Mouse (Mus musculus): ENCODE results near the gene Gdf9. TPM values are rescaled to one million over a fixed set of nuclear protein-coding genes. Genes with fewer than 3 reads are reported as not detected.

Gene Gdf9
- total RNA-seq, 2 experiments from 2014 or later = 1.3 to 1.7 TPM

DNA sequence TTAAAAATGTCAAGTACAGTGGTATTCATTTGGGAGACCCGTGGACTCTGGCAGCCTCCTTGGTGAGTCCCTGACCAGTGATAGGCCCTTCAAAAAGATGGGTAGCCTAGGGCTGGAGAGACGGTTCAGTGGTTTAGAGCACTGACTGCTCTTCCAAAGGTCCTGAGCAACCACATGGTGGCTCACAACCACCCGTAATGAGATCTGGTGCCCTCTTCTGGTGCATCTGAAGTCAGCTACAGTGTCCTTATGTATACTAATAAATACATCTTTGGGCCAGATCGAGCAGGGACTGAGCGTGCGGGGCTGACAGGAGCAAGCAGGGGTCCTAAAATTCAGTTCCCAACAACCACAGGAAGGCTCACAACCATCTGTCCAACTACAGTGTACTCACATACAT, 13.0 kb downstream of the Gdf9 start:
- intact Hi-C loops (cut with DNase I) = no loop called here
- DNase-seq = peak; percentile 38

DNA sequence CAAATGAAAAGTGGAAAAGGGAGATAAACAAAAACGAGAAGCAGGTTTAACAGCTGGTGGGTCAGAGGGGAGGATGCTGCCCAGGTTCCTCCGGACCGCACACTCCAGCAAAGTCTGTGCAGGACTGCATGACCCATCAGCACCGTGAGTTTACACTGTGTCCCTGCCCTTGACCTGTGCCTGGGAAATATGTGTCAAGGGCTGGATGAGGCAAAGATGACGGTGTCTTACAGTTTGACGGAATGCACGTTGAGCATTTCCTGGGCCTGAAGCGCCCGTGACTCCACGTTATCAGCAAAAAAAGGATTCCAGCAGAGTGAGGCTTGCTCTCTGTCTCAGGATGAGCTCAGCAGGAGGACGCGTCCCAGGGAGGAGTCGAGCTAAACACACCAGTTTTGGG, 14.7 kb downstream of the Gdf9 start:
- intact Hi-C loops (cut with DNase I) = no loop called here
- DNase-seq = no peak

DNA sequence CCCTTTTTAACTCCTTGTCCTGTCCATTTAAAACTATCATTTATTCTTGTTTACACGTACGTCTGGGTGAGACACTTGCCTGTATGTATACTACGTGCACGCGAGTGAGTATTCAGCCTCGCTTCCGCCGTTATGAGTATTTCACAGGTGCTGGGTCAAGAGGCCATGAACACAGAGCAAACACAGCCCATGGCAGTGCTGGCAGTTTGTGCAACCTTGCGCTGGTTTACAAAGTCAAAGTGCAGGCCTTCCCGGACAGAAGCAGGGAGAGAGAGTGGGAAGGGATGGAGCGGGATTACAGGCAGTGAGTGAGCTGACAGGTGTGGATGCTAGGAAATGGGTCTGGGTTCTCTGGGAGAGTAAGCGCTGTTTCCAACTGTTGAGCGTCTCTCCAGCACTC, 15.4 kb downstream of the Gdf9 start:
- intact Hi-C loops (cut with DNase I) = no loop called here
- DNase-seq = no peak

DNA sequence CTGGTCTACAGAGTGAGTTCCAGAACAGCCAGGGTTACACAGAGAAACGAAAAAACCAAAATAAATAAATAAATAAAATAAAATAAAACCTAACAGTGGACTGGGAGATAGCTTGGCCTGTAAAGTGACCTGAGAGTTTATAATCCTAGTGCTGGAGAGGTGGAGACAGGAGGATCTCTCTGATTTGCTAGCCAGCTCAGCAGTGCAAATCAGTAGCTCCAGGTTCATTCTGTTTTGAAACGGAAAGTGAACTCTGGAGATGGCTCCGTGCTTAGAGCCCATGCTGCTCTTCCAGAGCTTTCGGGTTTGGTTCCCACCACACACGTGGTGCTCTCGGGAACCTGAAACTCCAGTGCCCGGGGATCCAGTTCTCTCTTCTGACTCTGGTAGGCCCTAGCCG, 17.2 kb downstream of the Gdf9 start:
- no peak for DNase-seq
- intact Hi-C loops (cut with DNase I) = no loop called here

DNA sequence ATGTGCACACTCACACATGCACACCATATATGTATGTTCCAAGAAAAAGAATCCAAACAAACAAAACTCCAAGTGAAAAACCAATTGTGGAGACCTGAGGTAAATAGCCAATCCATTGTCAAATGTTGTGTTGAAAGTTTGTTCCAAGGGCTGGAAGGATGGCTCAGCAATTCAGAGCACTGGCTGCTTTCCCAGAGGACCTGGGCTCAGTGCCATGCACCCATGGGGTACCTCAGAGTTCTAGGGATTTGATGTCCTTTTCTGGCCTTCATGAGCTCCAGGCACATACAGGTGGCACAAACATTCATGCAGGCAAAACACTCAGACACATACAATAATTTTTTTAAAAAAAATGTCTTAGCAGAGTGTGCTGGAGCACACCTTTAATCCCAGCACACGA, 17.7 kb downstream of the Gdf9 start:
- intact Hi-C loops (cut with DNase I) = no loop called here
- DNase-seq = peak; percentile 68

DNA sequence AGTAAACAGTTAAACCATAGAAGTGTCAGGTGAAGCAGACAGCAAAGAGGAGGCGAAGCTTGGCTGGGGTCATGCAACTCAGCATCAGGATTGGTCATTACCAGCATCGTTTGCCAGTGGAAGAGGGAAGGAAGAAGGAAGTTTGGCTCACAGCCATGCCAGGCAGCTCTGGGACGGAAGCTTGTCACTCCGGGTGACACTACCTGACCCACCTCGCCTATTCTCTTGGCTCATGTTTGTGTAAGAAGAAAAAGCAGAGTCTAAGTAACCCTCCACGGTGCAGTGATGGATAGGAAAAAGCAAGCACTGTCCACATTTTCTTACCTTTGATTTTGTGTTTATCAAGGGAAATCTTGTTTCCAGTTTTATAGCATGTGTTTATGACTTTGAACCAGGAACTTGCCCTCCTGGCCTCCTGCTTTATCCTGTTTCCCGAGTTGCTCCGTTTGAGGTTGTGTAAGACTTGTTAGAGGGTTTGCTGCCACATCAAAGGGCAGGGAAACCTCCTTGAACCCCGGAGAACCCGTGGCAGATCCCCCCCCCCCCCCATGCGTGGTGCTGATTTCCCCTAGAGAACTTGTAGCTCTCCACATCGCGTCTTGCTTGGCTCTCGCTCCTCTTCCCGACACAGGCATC, 19.4 kb downstream of the Gdf9 start:
- no peak for DNase-seq
- intact Hi-C loops (cut with DNase I) = no loop called here

DNA sequence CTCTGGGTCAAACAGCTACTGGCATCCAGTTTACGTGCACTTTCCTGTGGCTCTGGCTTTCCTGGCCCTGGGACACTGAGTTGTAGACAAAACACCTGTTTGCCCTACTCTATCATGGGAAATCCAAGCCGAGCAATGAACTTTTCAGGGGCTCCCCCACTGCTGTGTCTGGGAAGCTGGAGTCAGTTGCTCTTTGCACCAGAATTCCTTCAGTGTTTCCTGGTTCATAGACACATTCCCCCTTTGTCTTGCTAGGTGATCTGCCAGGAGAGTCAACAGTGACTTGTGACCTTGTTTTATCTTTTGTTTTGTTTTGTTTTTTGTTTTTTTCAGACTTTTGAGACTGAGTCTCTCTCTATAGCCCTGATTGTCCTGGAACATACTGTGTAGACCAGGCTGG, 20.5 kb downstream of the Gdf9 start:
- DNase-seq = no peak
- intact Hi-C loops (cut with DNase I) = no loop called here

DNA sequence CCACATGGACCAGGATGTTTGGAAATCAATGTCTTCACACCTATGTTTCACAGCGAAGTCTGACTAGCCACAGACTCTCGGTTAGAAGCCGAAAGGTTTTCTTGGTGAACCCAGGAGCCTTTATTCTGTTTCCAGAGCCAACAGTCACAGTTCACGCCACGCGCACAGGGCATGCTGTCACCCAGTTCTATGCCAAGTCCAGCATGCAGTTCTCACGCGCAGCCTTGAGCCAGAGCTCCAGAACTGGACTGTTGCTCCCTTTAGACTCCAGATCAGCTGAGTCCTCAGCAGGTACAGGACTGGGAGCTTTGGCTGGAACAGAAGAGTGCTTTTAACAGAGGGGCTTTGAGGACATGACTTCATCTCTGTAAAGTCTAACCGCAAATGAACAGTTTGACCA, 21.6 kb downstream of the Gdf9 start:
- intact Hi-C loops (cut with DNase I) = no loop called here
- DNase-seq = no peak

DNA sequence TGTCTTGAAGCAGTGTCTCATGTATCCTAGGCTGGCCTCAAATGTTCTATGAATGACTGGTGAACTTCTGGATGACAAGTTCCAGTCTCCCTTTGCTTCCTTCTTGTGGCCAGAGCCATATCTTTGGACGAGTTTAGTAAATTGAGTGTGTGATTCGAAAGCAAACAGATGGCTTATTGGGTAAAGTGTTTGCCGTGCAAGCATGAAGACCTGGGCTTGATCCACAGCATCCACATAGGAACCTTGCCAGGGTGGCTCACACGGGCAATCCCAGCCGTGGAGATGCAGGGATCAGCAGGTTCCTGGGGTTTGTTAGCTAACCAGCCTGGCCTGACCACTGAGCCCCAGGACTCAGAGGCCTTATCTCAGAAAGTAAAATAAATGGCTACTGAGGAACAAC, 22.2 kb downstream of the Gdf9 start:
- intact Hi-C loops (cut with DNase I) = no loop called here
- DNase-seq = no peak

DNA sequence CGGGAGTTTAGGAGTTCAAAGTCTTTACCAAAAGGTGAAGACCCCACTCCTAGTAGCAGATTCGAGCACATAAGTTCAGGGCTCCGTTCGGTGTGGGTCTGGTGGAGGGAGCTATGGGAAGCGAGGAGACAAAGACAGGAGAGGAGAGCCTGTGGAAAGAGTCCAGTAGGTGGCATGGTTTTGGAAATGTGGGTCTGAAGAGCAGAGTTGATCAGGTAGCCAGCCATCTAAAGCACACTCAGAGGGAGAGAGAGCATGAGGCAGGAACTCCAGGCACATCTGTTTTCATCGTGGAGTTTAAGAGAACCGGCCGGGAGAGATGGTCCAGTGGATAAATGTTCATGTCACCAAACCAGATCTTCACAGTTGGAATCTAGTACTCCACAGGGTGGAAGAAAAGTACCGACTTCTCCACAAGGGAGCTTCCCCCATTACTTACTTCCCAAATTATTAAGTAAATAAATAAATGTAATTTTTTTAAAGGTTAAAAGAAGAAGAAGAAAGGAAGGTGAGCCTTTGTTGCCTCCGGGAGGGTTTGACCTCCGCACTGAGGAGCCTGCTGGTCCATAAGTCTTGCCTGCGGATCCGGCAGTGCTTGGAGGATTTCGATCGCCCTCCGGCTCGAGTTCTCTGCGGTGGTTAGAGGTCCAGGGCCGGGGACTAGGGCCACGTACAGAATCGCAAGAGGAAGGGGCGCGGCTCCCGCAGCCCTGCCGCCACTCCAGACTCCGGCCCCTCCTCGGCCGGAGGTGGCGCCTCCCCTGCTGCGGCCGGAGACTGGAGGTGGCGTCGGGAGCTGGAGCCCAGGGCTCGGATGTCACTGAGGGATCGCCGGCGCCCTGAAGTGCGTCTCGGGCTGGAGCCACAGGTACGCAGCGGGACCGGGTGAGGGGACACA, 25.9 kb downstream of the Gdf9 start, which contains the start of the genes Gm10447 and Shroom1:
Gene Gm10447 (minus strand): TSS at position 637 of the 898 bp plus-strand sequence.
Gene Shroom1 (plus strand): TSS at position 732 of the 898 bp plus-strand sequence.
- intact Hi-C loops (cut with DNase I) = no loop called here
- DNase-seq = no peak

DNA sequence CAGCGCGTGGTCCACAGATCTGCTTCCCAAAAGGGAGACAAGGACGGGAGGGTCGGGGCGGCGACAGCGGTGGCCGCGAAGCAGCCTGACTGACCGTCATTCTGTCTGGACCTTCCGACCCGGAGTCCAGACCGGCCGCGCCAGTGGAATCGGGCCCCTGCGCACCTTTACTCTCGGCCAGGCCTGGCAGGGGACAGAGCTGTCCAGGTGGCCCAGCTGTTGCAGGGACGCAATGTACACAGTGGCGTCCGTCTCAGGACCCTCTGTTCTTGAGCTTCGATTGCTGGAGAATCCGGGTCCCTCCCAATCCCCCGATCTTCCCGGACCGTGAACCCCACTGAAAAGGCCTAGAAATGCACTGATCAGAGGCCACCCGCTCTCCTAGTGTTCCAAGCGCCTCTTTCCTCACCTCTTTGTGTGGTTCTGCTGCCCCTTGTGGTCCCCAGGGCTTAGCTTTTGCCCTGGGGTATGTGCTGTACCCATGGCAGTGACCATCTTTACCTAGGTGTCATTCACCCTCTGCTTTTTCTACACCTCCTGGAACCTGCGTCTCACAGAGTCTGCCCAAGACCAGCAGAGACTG, 26.6 kb downstream of the Gdf9 start:
- DNase-seq = no peak
- intact Hi-C loops (cut with DNase I) = no loop called here

DNA sequence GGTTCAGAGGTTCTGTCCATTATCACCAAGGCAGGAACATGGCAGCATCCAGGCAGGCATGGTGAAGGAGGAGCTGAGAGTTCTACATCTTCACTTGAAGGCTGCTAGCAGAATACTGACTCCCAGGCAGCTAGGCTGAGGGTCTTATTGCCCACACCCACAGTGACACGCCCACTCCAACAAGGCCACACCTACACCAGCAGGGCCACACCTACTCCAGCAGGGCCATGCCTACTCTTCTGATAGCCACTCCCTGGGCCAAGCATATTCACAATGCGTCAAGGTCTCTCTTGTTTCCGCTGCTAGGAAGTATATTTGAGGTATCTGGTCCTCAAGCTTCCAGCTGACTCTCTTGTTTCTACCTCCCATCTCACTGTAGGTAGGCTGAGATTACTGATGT, 28.2 kb downstream of the Gdf9 start:
- intact Hi-C loops (cut with DNase I) = no loop called here
- DNase-seq = no peak

DNA sequence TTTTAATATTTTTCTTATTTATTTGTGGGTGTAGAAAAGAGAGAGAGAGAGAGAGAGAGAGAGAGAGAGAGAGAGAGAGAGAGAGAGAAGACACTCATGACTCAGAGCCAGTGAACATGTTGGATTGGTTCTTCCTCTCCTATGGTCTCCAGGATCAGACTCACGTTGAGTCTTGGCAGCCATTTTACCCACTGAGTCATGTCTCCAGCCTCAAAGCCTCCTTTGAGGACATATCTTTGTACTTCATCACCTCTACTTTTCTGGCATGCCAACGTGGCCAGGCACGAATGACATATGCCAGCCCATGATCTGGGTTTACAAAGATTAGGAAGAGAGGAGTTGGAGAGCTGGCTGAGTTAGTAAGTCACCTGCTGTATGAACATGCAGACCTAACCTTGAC, 29.4 kb downstream of the Gdf9 start:
- intact Hi-C loops (cut with DNase I) = no loop called here
- no peak for DNase-seq

DNA sequence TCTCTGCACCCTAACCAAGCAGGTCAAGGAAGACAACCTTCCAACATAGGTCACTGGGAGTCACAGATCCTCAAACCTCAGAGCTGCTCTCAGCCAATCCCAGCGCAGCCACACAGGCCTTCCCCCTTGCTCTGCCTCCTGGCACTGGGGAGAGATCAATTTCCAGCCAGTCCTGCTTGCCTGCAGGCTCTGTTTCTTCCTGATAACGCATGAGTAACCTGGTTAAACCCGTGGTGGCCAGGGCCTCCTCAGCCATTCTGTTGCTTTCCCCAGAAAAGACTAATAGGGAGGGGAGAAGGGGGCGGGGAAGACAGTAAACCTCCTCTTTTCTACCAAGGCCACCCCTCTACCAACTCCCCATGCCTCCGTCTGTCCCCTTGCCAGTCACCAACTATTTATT, 30.9 kb downstream of the Gdf9 start:
- DNase-seq = no peak
- intact Hi-C loops (cut with DNase I) = no loop called here

DNA sequence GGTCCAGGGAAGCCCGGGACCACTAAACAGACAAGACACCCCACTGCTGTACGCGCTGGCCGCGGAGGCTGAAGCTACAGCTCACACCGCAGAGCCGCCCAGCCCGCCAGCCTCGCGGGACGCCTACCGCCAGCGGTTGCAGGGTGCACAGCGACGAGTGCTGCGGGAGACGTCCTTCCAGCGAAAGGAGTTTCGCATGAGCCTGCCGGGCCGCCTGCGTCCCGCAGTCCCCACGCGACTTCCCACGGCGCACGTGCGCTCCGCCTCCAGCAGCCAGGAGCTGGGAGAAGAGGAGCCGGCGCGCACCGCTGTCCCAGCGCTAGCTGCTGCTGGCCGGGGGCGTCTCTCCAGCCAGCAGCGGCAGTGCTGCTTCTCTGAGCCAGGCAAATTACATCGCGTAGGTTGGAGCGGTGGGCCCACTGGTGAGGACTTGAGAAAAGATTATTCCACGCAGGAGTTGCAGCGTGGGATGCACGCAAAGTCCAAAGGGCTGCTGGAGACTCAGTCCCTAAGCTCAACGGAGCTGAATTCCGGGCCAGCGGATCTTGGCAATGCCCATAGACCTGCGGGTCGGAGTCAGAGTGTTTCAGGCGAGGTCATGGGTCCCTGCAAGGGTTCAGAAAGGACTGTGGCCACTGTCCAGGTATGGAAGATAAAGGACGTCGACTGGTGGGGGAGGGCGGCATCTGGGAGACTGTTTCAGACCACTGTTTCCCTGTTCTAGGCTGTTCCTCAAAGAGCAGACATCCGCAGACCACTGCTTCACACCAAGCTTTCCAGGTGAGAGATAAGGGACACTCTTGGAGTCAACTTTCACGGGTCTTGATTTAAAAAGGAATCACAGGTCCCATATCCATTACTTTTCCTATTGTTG, 33.0 kb downstream of the Gdf9 start:
- intact Hi-C loops (cut with DNase I) = no loop called here
- DNase-seq = no peak

DNA sequence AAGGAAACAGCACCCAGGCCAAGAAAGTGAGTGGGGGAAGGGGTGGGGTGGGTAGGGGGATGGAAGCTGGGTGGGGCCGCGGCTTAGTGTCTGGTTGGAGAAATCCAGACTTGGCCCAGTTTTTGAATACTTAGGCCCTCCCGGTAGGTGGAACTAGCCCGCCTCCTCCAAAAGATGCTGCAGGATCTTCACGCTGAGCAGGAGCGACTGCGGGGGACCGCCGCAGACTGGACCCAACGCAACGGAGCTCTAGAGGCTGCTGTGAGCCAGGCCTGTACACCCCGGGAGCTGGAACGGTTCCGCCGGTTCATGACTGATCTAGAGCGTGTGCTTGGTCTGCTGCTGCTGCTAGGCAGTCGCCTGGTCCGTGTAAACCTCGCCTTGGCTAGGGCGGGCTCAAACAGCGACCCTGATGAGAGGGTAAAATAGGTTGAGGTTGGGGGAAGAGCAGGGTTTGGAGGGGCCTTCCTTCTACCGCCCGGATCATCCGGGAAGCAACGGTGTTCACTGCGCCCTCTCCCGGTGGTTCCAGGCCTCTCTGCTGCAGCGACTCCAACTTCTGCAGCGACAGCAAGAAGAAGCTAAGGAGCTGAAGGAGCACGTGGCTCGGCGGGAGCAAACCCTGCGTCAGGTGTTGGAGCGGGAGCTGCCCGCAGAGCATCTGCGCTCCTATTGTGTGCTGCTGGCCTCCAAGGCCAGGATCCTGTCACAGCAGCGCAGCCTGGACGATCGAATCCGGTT, 35.6 kb downstream of the Gdf9 start:
- intact Hi-C loops (cut with DNase I) = loop anchor here (5.0 kb wide), 1 partner anchor 101 kb away; the partner anchor contains the start of gene Kif3a
- DNase-seq = peak; percentile 85

DNA sequence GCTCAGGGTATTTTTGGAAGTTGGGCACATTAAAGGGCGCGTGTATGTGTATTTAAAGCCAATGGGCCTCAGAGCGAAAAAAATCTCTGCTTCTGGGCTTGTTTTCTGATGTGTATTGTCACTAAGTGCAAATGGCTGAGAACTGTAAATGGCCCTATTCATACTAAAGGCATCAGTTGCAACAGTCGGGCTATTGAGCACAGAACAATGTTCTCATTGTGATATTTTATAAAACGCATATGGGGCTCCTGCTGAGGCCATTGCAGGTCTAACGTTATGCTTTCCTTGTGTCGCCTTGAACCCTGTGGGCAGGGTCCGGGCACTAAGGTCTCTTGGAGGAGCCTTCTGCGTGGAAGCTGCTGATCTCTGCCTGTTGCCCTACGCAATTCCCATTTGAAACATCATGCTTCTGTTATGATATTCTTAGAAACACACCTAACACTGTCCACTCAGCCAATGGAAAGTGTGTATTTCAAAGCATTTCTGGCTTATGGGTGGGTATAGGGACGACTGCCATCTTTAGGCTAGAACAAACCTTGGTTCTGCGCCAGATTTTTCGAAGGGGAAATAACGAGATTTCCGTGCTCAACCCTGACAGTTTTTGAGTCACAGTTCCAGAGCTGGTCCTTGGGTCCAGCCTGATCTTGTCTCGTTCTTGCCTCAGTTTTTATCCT, 38.6 kb downstream of the Gdf9 start:
- no peak for DNase-seq
- intact Hi-C loops (cut with DNase I) = loop anchor here (5.0 kb wide), 1 partner anchor 98 kb away; the partner anchor contains the start of gene Kif3a

DNA sequence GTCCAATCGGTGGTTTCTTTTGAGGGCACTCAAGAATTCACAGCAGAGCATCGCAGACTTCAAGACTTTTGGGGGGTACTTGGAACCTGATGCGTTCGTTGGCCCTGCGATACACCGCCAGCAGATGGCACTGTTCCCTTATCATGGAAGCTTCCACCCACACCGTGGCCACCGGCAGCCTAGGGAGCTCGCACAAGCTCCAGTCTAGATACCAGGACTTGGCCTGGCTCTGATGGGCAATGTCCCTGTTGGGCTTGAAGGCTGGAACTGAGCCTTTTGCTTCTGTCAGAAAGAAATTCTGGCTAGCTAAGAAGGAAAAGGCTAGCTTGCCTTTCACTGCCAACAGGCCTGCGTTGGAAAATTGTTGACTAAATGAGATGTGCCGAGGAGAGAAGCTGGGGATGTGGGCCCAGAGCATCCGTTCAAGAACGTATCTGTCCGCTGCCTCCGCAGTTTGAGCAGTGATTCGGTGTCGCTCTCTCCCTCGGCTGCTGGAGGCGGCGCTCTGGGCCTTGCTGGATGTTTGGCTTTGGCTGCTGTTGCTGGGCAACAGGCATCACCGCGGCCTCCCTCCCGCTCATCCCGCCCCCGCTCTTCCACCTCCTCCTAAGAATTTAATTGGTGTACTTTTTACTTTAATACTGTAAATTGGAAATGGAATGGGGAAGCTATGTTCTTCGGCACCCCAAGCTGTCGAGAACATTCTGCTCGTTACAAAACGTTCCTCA, 39.3 kb downstream of the Gdf9 start, which contains the start of gene Gm9837:
Gene Gm9837 (minus strand): TSS at position 512 of the 728 bp plus-strand sequence.
- peak; percentile 95 for DNase-seq
- intact Hi-C loops (cut with DNase I) = loop anchor here (5.0 kb wide), 2 partner anchors 97 to 117 kb away; partner anchors contain the start of gene Kif3a

Data from left cerebral cortex, postnatal 4 days (tissue).